Comparison of ENCODE assay signal across 17 mouse cellular contexts in the genomic region with DNA sequence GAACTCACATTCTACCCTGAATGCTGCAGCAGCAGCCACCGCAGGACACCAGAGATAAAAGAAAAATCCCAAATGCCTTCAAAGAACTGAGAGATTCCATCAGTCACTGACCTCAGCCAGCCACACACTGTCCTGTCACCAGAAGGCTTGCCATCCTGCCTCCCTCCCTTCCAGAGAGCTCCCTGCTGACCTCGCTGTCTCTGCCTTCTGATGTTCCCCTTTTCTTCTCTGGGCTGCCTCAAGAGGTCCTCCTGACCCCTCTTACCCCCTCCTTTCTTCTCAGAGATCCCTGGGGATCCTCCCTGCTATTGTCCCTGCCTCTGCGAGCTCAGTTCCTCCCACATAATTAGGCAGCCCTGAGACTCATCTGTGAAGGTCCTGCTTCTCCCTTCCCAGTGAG. TPM values are rescaled to one million over a fixed set of nuclear protein-coding genes. Genes with fewer than 3 reads are reported as not detected.
DNase-seq lines count a peak whose midpoint lies in the region; ATAC-seq lines count a peak whose summit lies in the region.
"Had no signal": no experiment of that assay in that cellular context is flagged by ENCODE, and none has a peak within 500 bp of the region (broad histone marks: within the 10 kb centered on the region; RNA-seq: fewer than 3 reads in every experiment).

No protein-coding gene starts in this region.

- no peak overlapping the region for H3K4me2 ChIP-seq in intestine, embryonic 15.5 days (replicated peaks)
- H3K4me2 ChIP-seq: embryonic facial prominence, embryonic 12.5 days; heart, embryonic 12.5 days; hindbrain, embryonic 15.5 days; liver, embryonic 12.5 days had no signal

- peaks cover 11% of the 10 kb centered on the region for H3K4me1 ChIP-seq in megakaryocyte, embryonic 14.5 days
- 0 out of 2 replicates have a peak, but pooled peaks cover 5% of the 10 kb centered on the region for H3K4me1 ChIP-seq in intestine, embryonic 15.5 days (replicated peaks)
- H3K4me1 ChIP-seq: embryonic facial prominence, embryonic 12.5 days; hindbrain, embryonic 15.5 days; liver, embryonic 12.5 days had no signal

- H3K9ac ChIP-seq in intestine, embryonic 15.5 days: no peak overlapping the region
- H3K9ac ChIP-seq: embryonic facial prominence, embryonic 12.5 days; heart, embryonic 12.5 days; hindbrain, embryonic 15.5 days; liver, embryonic 12.5 days had no signal

- peak; percentile 5 for DNase-seq in c-Kit-positive CD71-positive TER-119-positive erythroid progenitor cells, embryonic 14.5 days (ENCODE audit: low spot score)
- peak; percentile 7 for DNase-seq in splenic B cell, adult 2 months (ENCODE audit: low read depth, low spot score)
- no peak for DNase-seq in kidney, postnatal 36 days
- DNase-seq: adrenal gland, adult 2 months; gastrocnemius, postnatal 14 days; lung, postnatal 14 days; thymus, postnatal 25 days had no signal

- peak overlapping the region; percentile 69 for H3K4me3 ChIP-seq in megakaryocyte, embryonic 14.5 days (replicated peaks)
- H3K4me3 ChIP-seq in intestine, embryonic 15.5 days (replicated peaks): no peak overlapping the region
- H3K4me3 ChIP-seq: embryonic facial prominence, embryonic 12.5 days; heart, embryonic 12.5 days; hindbrain, embryonic 15.5 days; layer of hippocampus, adult 2 months; liver, embryonic 12.5 days had no signal

- no peak overlapping the region for H3K27ac ChIP-seq in intestine, embryonic 15.5 days
- H3K27ac ChIP-seq: embryonic facial prominence, embryonic 12.5 days; hindbrain, embryonic 15.5 days; layer of hippocampus, adult 2 months; liver, embryonic 12.5 days had no signal

- peaks cover 23% of the 10 kb centered on the region for H3K27me3 ChIP-seq in megakaryocyte, embryonic 14.5 days (replicated peaks)
- H3K27me3 ChIP-seq in splenic B cell, adult 2 months (ENCODE audit: control insufficient read depth, insufficient read depth, low read length, poor library complexity, severe bottlenecking): no peaks in the 10 kb centered on the region
- H3K27me3 ChIP-seq in intestine, embryonic 15.5 days (replicated peaks): no peaks in the 10 kb centered on the region; the same call in 1 of the 2 replicates
- H3K27me3 ChIP-seq: embryonic facial prominence, embryonic 12.5 days; heart, embryonic 12.5 days; hindbrain, embryonic 15.5 days had no signal

- H3K36me3 ChIP-seq in megakaryocyte, embryonic 14.5 days (replicated peaks; ENCODE audit: low read length): no peaks in the 10 kb centered on the region
- H3K36me3 ChIP-seq in splenic B cell, adult 2 months (ENCODE audit: control insufficient read depth, insufficient read depth, low read length, poor library complexity, severe bottlenecking): no peaks in the 10 kb centered on the region
- no peaks in the 10 kb centered on the region for H3K36me3 ChIP-seq in intestine, embryonic 15.5 days
- H3K36me3 ChIP-seq: embryonic facial prominence, embryonic 12.5 days; heart, embryonic 12.5 days; hindbrain, embryonic 15.5 days; liver, embryonic 12.5 days had no signal

- ATAC-seq in megakaryocyte, adult 5-6 weeks (ENCODE audit: poor library complexity, severe bottlenecking): no peak
- ATAC-seq in megakaryocyte progenitor cell, adult 5-6 weeks (replicated peaks; ENCODE audit: poor library complexity): 0 out of 2 replicates have a peak, but pooled peaks have one; percentile 37
- ATAC-seq in intestine, embryonic 15.5 days: no peak
- ATAC-seq: CD4-positive, CD25-positive, alpha-beta regulatory T cell, adult 4 months; liver, embryonic 12.5 days had no signal

- no peaks in the 10 kb centered on the region for H3K9me3 ChIP-seq in megakaryocyte, embryonic 14.5 days
- H3K9me3 ChIP-seq in intestine, embryonic 15.5 days: no peaks in the 10 kb centered on the region
- H3K9me3 ChIP-seq: embryonic facial prominence, embryonic 12.5 days; heart, embryonic 12.5 days; hindbrain, embryonic 15.5 days; liver, embryonic 12.5 days had no signal

- 36% methylated on average over 3 of the region's 3 CpGs for WGBS in intestine, embryonic 15.5 days

RNA-seq across cellular contexts. Expression of gene Ngef, which starts 7.2 kb away (rescaled TPM):
- not detected in 2 replicates for polyA plus RNA-seq in megakaryocyte, embryonic 14.5 days (2012; ENCODE audit: insufficient read depth, low replicate concordance)
- total RNA-seq in megakaryocyte, adult 5-6 weeks (2015): not detected in 2 replicates
- total RNA-seq in megakaryocyte, adult 5-6 weeks (2017): not detected in 2 replicates
- total RNA-seq in megakaryocyte progenitor cell, adult 5-6 weeks (2015): not detected in 2 replicates
- total RNA-seq in megakaryocyte progenitor cell, adult 5-6 weeks (2017): not detected in 2 replicates
- polyA plus RNA-seq in intestine, embryonic 15.5 days (2015; fragmentation: Nextera tagmentation; extraction: Ambion mirVana): 17.9 and 19.6 TPM in 2 replicates
- polyA plus RNA-seq: CD4-positive, CD25-positive, alpha-beta regulatory T cell, adult 4 months had no signal

RNA-seq across cellular contexts. Expression of gene Inpp5d, which starts 39.3 kb away (rescaled TPM):
- 107 and 189 TPM in 2 replicates for polyA plus RNA-seq in megakaryocyte, embryonic 14.5 days (2012; ENCODE audit: insufficient read depth, low replicate concordance)
- 99.6 and 105 TPM in 2 replicates for total RNA-seq in megakaryocyte, adult 5-6 weeks (2015)
- total RNA-seq in megakaryocyte, adult 5-6 weeks (2017): 88.0 and 148 TPM in 2 replicates
- total RNA-seq in megakaryocyte progenitor cell, adult 5-6 weeks (2015): 57.6 and 66.3 TPM in 2 replicates
- 67.8 and 85.6 TPM in 2 replicates for total RNA-seq in megakaryocyte progenitor cell, adult 5-6 weeks (2017)
- polyA plus RNA-seq in intestine, embryonic 15.5 days (2015; fragmentation: Nextera tagmentation; extraction: Ambion mirVana): 4.0 and 4.3 TPM in 2 replicates

Comparison
In these comparisons a context has a peak if more than half of its experiments do, and no peak if none do; other contexts are left out.
1. DNase-seq: peak in c-Kit-positive CD71-positive TER-119-positive erythroid progenitor cells, embryonic 14.5 days (single experiment) and splenic B cell, adult 2 months (single experiment); none in kidney, postnatal 36 days (0 of 2).